Mouse (Mus musculus): Measurements from ENCODE around the gene Ctnnd2.

GRCm38 (mm10) chr15:30615451-30615850 lies 443.1 kb downstream of the Ctnnd2 start:
- TF ChIP-seq EP300 (IDR thresholded peaks at IDR 0.05) (no peak), CTCF (IDR thresholded peaks at IDR 0.05) (no peak)

Measured in lung, postnatal 0 days (tissue).